Mouse (Mus musculus): Measurements from ENCODE around the gene Rdh13.

Rdh13 gene

GRCm38 (mm10) chr7:4445216-4445791 lies at the start of gene Rdh13:
TSS of gene Rdh13 (minus strand) at chr7:4445649.
- DNase-seq (ENCODE audit: low spot score), result peak; percentile 84

GRCm38 (mm10) chr7:4493991-4494390 lies 48.5 kb upstream of the Rdh13 start:
- DNase-seq (ENCODE audit: low spot score), result no peak

- DNase-seq (ENCODE audit: low spot score), result peak; percentile 71
Observed at GRCm38 (mm10) chr7:4492284-4493224, 47.1 kb upstream of the Rdh13 start.

GRCm38 (mm10) chr7:4491308-4491707 lies 45.9 kb upstream of the Rdh13 start:
- no peak for DNase-seq (ENCODE audit: low spot score)

- DNase-seq (ENCODE audit: low spot score), result no peak
Observed at GRCm38 (mm10) chr7:4482281-4482680, 36.8 kb upstream of the Rdh13 start.

GRCm38 (mm10) chr7:4479674-4480073 lies 34.2 kb upstream of the Rdh13 start:
- peak; percentile 43 for DNase-seq (ENCODE audit: low spot score)

- no peak for DNase-seq (ENCODE audit: low spot score)
Observed at GRCm38 (mm10) chr7:4478796-4479291, 33.4 kb upstream of the Rdh13 start.

- no peak for DNase-seq (ENCODE audit: low spot score)
Observed at GRCm38 (mm10) chr7:4478021-4478795, 32.8 kb upstream of the Rdh13 start.

GRCm38 (mm10) chr7:4473940-4474339 lies 28.5 kb upstream of the Rdh13 start:
- DNase-seq (ENCODE audit: low spot score), result no peak

- peak; percentile 36 for DNase-seq (ENCODE audit: low spot score)
Observed at GRCm38 (mm10) chr7:4471179-4471555, 25.7 kb upstream of the Rdh13 start.

GRCm38 (mm10) chr7:4470275-4471178 lies 25.1 kb upstream of the Rdh13 start:
- peak; percentile 25 for DNase-seq (ENCODE audit: low spot score)

- DNase-seq (ENCODE audit: low spot score), result no peak
Observed at GRCm38 (mm10) chr7:4467801-4468200, 22.4 kb upstream of the Rdh13 start.

GRCm38 (mm10) chr7:4464194-4464824 lies 18.9 kb upstream of the Rdh13 start:
- peak; percentile 45 for DNase-seq (ENCODE audit: low spot score)

GRCm38 (mm10) chr7:4460576-4461434 lies 15.4 kb upstream of the Rdh13 start, which contains the start of gene Eps8l1:
TSS of gene Eps8l1 (plus strand) at chr7:4460674.
- peak; percentile 16 for DNase-seq (ENCODE audit: low spot score)

GRCm38 (mm10) chr7:4452644-4453043 lies 7.2 kb upstream of the Rdh13 start:
- DNase-seq (ENCODE audit: low spot score), result no peak

GRCm38 (mm10) chr7:4449211-4449610 lies 3.8 kb upstream of the Rdh13 start:
- no peak for DNase-seq (ENCODE audit: low spot score)

GRCm38 (mm10) chr7:4448439-4448838 lies 3.0 kb upstream of the Rdh13 start:
- DNase-seq (ENCODE audit: low spot score), result no peak

- no peak for DNase-seq (ENCODE audit: low spot score)
Observed at GRCm38 (mm10) chr7:4447138-4447537, 1.7 kb upstream of the Rdh13 start.

- no peak for DNase-seq (ENCODE audit: low spot score)
Observed at GRCm38 (mm10) chr7:4440549-4440948, 4.9 kb downstream of the Rdh13 start.

- no peak for DNase-seq (ENCODE audit: low spot score)
Observed at GRCm38 (mm10) chr7:4437721-4438120, 7.7 kb downstream of the Rdh13 start.

All from T-cell, adult 2 months (primary cell).